Mouse (Mus musculus): ENCODE data around the gene Il4ra.

Il4ra gene

GRCm38 (mm10) chr7:125551766-125552709 lies at the start of gene Il4ra:
TSS of gene Il4ra (plus strand) at chr7:125552120.
- peak; percentile 78 to 86 for DNase-seq (ENCODE audit: low spot score in 2 of 2)

GRCm38 (mm10) chr7:125503374-125504092 lies 48.4 kb upstream of the Il4ra start:
- DNase-seq (ENCODE audit: low spot score in 2 of 2) = no peak

DNA sequence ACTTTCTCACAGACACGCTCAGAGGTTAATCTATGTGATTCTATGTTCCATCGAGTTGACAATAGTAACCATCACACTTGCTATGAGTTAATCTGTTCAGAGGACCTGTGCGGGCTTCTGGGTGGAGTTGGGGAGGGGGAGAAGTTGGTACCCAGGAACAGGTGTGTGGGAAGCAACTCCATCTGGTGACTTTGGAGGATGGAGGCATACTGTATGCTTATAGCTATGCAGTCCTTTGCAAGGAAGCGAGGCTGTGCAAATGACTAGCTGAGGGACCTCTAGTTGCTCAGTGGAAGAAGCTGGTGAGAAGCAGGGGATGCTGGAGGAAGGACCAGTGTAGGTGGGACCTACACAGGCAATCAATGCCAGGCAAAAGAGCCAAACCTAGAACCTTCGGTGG lies 47.3 kb upstream of the Il4ra start:
- no peak for DNase-seq (ENCODE audit: low spot score in 2 of 2)

DNA sequence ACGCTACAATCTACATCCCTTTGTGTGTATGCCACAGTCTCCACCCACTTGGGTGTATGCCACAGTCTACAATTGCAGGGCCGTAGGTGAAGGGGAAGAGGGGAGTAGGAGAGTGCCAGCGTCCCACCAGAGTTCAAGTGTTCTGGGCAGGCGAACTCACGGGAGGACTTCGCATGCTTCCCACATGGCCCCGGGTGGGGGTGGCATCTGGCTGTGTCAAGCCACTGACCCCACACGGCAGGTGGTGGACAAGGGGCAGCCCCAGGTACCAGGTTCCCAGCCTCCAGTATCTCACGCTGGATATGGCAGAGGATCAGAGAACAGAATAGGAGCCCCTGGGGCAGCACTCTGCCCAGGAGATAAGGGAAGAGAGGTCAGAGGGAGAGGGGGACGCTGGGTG lies 46.4 kb upstream of the Il4ra start:
- no peak for DNase-seq (ENCODE audit: low spot score in 2 of 2)

DNA sequence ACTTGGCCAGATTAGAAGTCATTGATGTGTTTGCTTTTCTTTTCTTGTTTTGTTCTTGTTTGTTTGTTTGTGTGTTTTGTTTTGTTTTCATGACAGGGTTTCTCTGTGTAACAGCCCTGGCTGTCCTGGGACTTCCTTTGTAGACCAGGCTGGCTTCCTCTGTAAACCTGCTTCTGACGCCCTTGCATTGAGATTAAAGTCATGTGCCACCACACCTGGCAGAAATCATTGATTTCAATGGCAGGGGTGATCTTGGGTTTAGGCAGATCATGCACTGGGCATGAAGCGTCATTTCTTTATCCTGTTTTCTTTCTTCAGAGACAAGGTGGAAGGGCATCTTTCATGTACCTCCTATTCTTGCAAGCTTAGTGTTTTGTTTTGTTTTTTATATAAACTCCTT lies 44.6 kb upstream of the Il4ra start:
- DNase-seq (ENCODE audit: low spot score in 2 of 2) = no peak

GRCm38 (mm10) chr7:125511432-125511831 lies 40.5 kb upstream of the Il4ra start:
- no peak for DNase-seq (ENCODE audit: low spot score in 2 of 2)

DNA sequence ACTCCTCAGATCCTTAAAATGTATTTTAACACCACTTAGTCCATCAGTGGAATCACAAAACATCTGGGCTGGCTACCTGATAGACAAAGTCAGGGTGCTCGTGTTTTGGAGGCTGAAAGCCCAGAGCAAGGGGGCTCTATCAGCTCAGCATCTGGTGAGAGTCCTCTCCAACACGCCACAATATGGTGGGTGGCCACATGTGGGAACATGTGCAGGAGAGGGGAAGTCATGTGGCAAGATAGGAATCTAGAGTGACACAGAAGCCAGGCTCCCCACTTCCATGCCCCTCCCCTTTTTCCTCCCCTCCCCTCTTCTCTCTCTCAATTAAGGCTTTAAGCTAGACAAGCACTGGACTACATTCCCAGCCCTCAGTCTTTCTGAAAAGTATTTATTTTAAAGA lies 40.1 kb upstream of the Il4ra start:
- no peak for DNase-seq (ENCODE audit: low spot score in 2 of 2)

GRCm38 (mm10) chr7:125515081-125515853 lies 36.7 kb upstream of the Il4ra start:
- no peak for DNase-seq (ENCODE audit: low spot score in 2 of 2)

DNA sequence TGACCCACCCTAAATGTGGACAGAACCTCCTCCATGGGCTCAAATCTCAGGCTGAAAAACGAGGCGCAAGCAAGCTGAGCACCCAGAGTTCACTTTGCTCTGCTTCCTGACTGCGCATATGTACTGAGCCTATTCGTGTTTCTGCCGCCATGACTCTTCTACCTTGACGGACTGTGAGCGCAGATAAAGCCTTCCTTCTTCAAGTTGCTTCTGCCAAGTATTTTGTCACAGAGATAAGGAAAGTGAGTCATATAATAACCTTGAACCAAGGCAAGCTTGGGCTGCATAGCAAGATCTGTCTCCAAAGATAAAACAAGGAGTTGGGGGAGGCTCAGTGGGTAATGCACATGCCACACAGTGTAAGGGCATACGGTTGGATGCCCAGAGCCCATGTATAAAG lies 35.2 kb upstream of the Il4ra start:
- no peak for DNase-seq (ENCODE audit: low spot score in 2 of 2)

GRCm38 (mm10) chr7:125517470-125517869 lies 34.5 kb upstream of the Il4ra start:
- no peak for DNase-seq (ENCODE audit: low spot score in 2 of 2)

GRCm38 (mm10) chr7:125519715-125520114 lies 32.2 kb upstream of the Il4ra start:
- DNase-seq (ENCODE audit: low spot score in 2 of 2) = no peak

GRCm38 (mm10) chr7:125523051-125523450 lies 28.9 kb upstream of the Il4ra start:
- no peak for DNase-seq (ENCODE audit: low spot score in 2 of 2)

- peak in 1 of 2 experiments; percentile 5 for DNase-seq (ENCODE audit: low spot score in 2 of 2)
These were observed 24.7 kb upstream of the Il4ra start for GRCm38 (mm10) chr7:125527186-125527585.

DNA sequence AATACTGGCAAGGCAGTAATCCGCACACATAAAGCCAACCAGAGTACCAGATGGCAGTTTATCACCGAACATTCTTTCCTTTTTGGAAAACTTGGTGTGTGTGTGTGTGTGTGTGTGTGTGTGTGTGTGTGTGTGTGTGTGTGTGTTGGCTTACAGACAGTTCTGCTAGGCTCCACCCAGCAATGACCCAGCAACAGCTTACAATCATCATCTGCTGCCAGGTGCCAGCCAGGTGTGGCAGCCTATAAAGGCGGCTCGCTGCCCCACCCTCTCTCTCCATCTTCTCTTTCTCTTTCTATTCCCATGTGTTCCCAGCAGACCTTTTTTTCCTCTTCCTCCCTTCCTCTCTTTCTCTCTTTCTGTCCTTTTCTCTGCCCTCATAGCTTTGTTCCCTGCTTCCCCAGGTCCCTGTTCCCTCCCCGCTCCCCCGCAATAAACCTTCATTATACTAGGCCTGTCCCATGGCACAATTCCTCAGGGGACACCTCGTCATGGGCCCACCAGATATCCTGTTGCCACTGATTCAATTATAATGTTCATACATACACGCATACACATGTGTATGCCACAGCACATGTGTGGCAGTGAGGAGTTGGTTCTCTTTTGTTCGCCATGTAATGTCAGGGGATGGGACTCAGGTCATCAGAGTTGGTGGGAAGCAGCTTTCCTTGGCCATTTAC lies 23.9 kb upstream of the Il4ra start:
- peak in 1 of 2 experiments; percentile 3 for DNase-seq (ENCODE audit: low spot score in 2 of 2)

GRCm38 (mm10) chr7:125539351-125539750 lies 12.6 kb upstream of the Il4ra start:
- DNase-seq (ENCODE audit: low spot score in 2 of 2) = no peak

DNA sequence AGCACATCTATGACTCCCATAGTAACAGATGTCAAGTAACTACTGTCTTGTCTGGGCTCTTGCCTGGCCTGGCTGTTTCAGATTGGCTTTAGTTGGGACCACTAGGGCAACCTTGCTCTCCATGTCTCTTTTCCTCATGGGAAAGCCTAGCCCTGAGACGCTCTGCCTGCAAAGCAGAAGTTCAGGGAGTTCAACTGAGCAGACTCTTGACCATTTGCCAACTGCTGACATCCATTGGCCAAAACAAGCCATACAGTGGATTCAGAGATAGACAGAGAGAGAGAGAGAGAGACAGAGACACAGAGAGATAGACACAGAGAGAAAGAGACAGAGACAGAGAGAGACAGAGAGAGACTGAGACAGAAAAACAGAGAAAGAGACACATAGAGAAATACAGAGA lies 10.9 kb upstream of the Il4ra start:
- no peak for DNase-seq (ENCODE audit: low spot score in 2 of 2)

- no peak for DNase-seq (ENCODE audit: low spot score in 2 of 2)
These were observed 10.1 kb upstream of the Il4ra start for GRCm38 (mm10) chr7:125541821-125542220.

GRCm38 (mm10) chr7:125542335-125543050 lies 9.4 kb upstream of the Il4ra start:
- DNase-seq (ENCODE audit: low spot score in 2 of 2) = no peak

- DNase-seq (ENCODE audit: low spot score in 2 of 2) = no peak
These were observed 8.4 kb upstream of the Il4ra start for GRCm38 (mm10) chr7:125543497-125543896.

- peak in 1 of 2 experiments; percentile 3 for DNase-seq (ENCODE audit: low spot score in 2 of 2)
These were observed 6.6 kb upstream of the Il4ra start for GRCm38 (mm10) chr7:125545331-125545730.

DNA sequence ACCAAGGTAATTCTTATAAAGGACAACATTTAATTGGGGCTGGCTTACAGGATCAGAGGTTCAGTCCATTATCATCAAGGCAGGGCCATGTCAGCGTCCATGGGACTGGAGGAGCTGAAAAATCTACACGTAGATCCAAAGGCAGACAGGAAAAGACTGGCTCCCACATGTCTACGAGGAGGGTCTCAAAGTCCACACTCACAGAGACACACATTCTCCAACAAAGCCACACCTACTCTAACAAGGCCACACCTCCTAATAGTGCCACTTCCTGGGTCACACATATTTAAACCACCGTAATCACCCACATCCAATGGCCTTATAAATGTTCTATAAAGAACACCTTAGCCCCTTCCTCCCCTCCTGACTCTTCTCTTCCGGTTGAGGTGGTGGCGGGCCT lies 5.2 kb upstream of the Il4ra start:
- DNase-seq (ENCODE audit: low spot score in 2 of 2) = peak in 1 of 2 experiments; percentile 2

All from spleen, postnatal 14 days (tissue).